Comparison of ENCODE assay signal across 8 mouse cellular contexts in genomic region chr13:97435865-97436718, GRCm38 (mm10).
DNase-seq lines count a peak whose midpoint lies in the region; ATAC-seq and TF ChIP-seq lines count a peak whose summit lies in the region.

No protein-coding gene starts in this region.

- H3K27ac ChIP-seq in embryonic facial prominence, embryonic 12.5 days = peak overlapping the region; percentile 81
- peak overlapping the region; percentile 92 for H3K27ac ChIP-seq in heart, embryonic 10.5 days
- no peak overlapping the region for H3K27ac ChIP-seq in kidney, adult 2 months (ENCODE audit: insufficient read depth, low read depth, low read length)
- 0 out of 2 replicates have a peak overlapping the region, but pooled peaks have one; percentile 25 for H3K27ac ChIP-seq in liver, postnatal 0 days (ENCODE audit: low read depth)
- peak overlapping the region; percentile 93 for H3K27ac ChIP-seq in neural tube, embryonic 11.5 days (ENCODE audit: low read depth, low read length)

- no peaks in the 10 kb centered on the region for H3K9me3 ChIP-seq in embryonic facial prominence, embryonic 12.5 days
- H3K9me3 ChIP-seq in heart, embryonic 10.5 days = no peaks in the 10 kb centered on the region
- H3K9me3 ChIP-seq in liver, postnatal 0 days (ENCODE audit: low read length) = no peaks in the 10 kb centered on the region
- no peaks in the 10 kb centered on the region for H3K9me3 ChIP-seq in neural tube, embryonic 11.5 days (ENCODE audit: control insufficient read depth, low read length)

- WGBS in embryonic facial prominence, embryonic 12.5 days = 3% methylated on average over 24 of the region's 24 CpGs
- 3% methylated on average over 24 of the region's 24 CpGs for WGBS in heart, embryonic 10.5 days
- WGBS in kidney, adult 2 months = 14% methylated on average over 24 of the region's 24 CpGs
- WGBS in liver, postnatal 0 days (ENCODE audit: insufficient replicate concordance) = 16% methylated on average over 24 of the region's 24 CpGs
- 2% methylated on average over 24 of the region's 24 CpGs for WGBS in neural tube, embryonic 11.5 days

- H3K27me3 ChIP-seq in embryonic facial prominence, embryonic 12.5 days = no peaks in the 10 kb centered on the region
- 0 out of 2 replicates have a peak, but pooled peaks cover 3% of the 10 kb centered on the region for H3K27me3 ChIP-seq in heart, embryonic 10.5 days (ENCODE audit: insufficient read depth, poor library complexity, severe bottlenecking)
- no peaks in the 10 kb centered on the region for H3K27me3 ChIP-seq in kidney, adult 2 months (replicated peaks; ENCODE audit: control insufficient read depth, insufficient read depth, low read length)
- 0 out of 2 replicates have a peak, but pooled peaks cover 7% of the 10 kb centered on the region for H3K27me3 ChIP-seq in liver, postnatal 0 days (ENCODE audit: insufficient read depth, low read length)
- no peaks in the 10 kb centered on the region for H3K27me3 ChIP-seq in neural tube, embryonic 11.5 days (ENCODE audit: control insufficient read depth, insufficient read depth, low read length)

- H3K4me2 ChIP-seq in embryonic facial prominence, embryonic 12.5 days (replicated peaks) = peak overlapping the region; percentile 67
- H3K4me2 ChIP-seq in liver, postnatal 0 days (ENCODE audit: low read depth, low read length) = peak overlapping the region; percentile 65
- peak overlapping the region; percentile 49 for H3K4me2 ChIP-seq in neural tube, embryonic 11.5 days (ENCODE audit: low read depth)

- no peak for TF ChIP-seq EP300 in liver, postnatal 0 days (IDR thresholded peaks at IDR 0.05; ENCODE audit: low read depth)

- TF ChIP-seq CTCF in kidney, adult 2 months (conservative IDR thresholded peaks at IDR 0.05; ENCODE audit: insufficient read depth, insufficient read length, low read depth, low read length) = no peak
- TF ChIP-seq CTCF in liver, postnatal 0 days (IDR thresholded peaks at IDR 0.05; ENCODE audit: low read depth) = no peak

- H3K9ac ChIP-seq in embryonic facial prominence, embryonic 12.5 days = peak overlapping the region; percentile 28; the same call in 1 of the 2 replicates
- H3K9ac ChIP-seq in liver, postnatal 0 days (replicated peaks) = 0 out of 2 replicates have a peak overlapping the region, but pooled peaks have one; percentile 43
- peak overlapping the region; percentile 59 for H3K9ac ChIP-seq in neural tube, embryonic 11.5 days (ENCODE audit: low read length)

- 0 out of 2 replicates have a peak, but pooled peaks have one; percentile 4 for ATAC-seq in embryonic facial prominence, embryonic 12.5 days (ENCODE audit: insufficient number of reproducible peaks, insufficient read depth, low FRiP score, low TSS enrichment)
- ATAC-seq in liver, postnatal 0 days = no peak
- peak; percentile 56 for ATAC-seq in neural tube, embryonic 11.5 days (ENCODE audit: insufficient read depth, low FRiP score, low TSS enrichment)

- TF ChIP-seq POLR2A in kidney, adult 2 months (IDR thresholded peaks at IDR 0.05; ENCODE audit: low read depth, low read length) = no peak

- no peaks in the 10 kb centered on the region for H3K36me3 ChIP-seq in embryonic facial prominence, embryonic 12.5 days
- H3K36me3 ChIP-seq in heart, embryonic 10.5 days = no peaks in the 10 kb centered on the region
- no peaks in the 10 kb centered on the region for H3K36me3 ChIP-seq in kidney, adult 2 months (ENCODE audit: control insufficient read depth, insufficient read depth, low read length)
- no peaks in the 10 kb centered on the region for H3K36me3 ChIP-seq in liver, postnatal 0 days (replicated peaks; ENCODE audit: insufficient read depth, low read length)
- H3K36me3 ChIP-seq in neural tube, embryonic 11.5 days (ENCODE audit: control insufficient read depth, insufficient read depth, low read length) = no peaks in the 10 kb centered on the region

- DNase-seq in 3T3-L1 (ENCODE audit: low read depth, low spot score) (peak; percentile 46), MN1 (ENCODE audit: low spot score) (peak; percentile 85)
- peak; percentile 84 for DNase-seq in heart, embryonic 10.5 days (ENCODE audit: low spot score)
- peak; percentile 48 for DNase-seq in kidney, adult 2 months
- DNase-seq in liver, postnatal 0 days = peak; percentile 47
- DNase-seq in neural tube, embryonic 11.5 days (ENCODE audit: low spot score) = peak; percentile 86
- peak; percentile 73 for DNase-seq in thymus, postnatal 25 days

- H3K4me3 ChIP-seq in embryonic facial prominence, embryonic 12.5 days = peak overlapping the region; percentile 36
- H3K4me3 ChIP-seq in heart, embryonic 10.5 days = peak overlapping the region; percentile 61
- no peak overlapping the region for H3K4me3 ChIP-seq in kidney, adult 2 months (ENCODE audit: insufficient read depth, low read depth, low read length)
- peak overlapping the region; percentile 17 for H3K4me3 ChIP-seq in liver, postnatal 0 days (ENCODE audit: low read depth, low read length)
- peak overlapping the region; percentile 17; the same call in 1 of the 2 replicates for H3K4me3 ChIP-seq in neural tube, embryonic 11.5 days (ENCODE audit: low read depth, low read length)

- H3K4me1 ChIP-seq in embryonic facial prominence, embryonic 12.5 days = peaks cover 49% of the 10 kb centered on the region
- peaks cover 54% of the 10 kb centered on the region for H3K4me1 ChIP-seq in heart, embryonic 10.5 days
- no peaks in the 10 kb centered on the region for H3K4me1 ChIP-seq in kidney, adult 2 months (ENCODE audit: control insufficient read depth, insufficient read depth, low read length)
- peaks cover 43% of the 10 kb centered on the region for H3K4me1 ChIP-seq in liver, postnatal 0 days (ENCODE audit: insufficient read depth)
- peaks cover 45% of the 10 kb centered on the region for H3K4me1 ChIP-seq in neural tube, embryonic 11.5 days (ENCODE audit: control insufficient read depth, insufficient read depth, low read length)
